ENCODE assay signal across 11 mouse cellular contexts in genomic region chr16:33588845-33589244, GRCm38 (mm10).
"Had no signal": no experiment of that assay in that cellular context is flagged by ENCODE, and none has a peak within 500 bp of the region (broad histone marks: within the 10 kb centered on the region; RNA-seq: fewer than 3 reads in every experiment).

No protein-coding gene starts in this region.

- H3K4me3 ChIP-seq: layer of hippocampus, adult 2 months; limb, embryonic 13.5 days; midbrain, embryonic 13.5 days; stomach, embryonic 15.5 days had no signal

- H3K9ac ChIP-seq: limb, embryonic 13.5 days; liver, embryonic 14.5 days; midbrain, embryonic 13.5 days; stomach, embryonic 15.5 days had no signal

- H3K27me3 ChIP-seq: limb, embryonic 13.5 days; midbrain, embryonic 13.5 days; stomach, embryonic 15.5 days had no signal

- DNase-seq: kidney, adult 18-20 months; kidney, postnatal 4 days; lung, adult 18-20 months; right cerebral cortex, postnatal 14 days; thymus, adult 2 months; thymus, postnatal 25 days had no signal

- H3K27ac ChIP-seq: layer of hippocampus, adult 2 months; liver, embryonic 14.5 days; midbrain, embryonic 13.5 days had no signal

- H3K36me3 ChIP-seq: limb, embryonic 13.5 days; midbrain, embryonic 13.5 days; stomach, embryonic 15.5 days had no signal

- H3K4me2 ChIP-seq: limb, embryonic 13.5 days; midbrain, embryonic 13.5 days; stomach, embryonic 15.5 days had no signal

- ATAC-seq: midbrain, embryonic 13.5 days had no signal

- H3K9me3 ChIP-seq: limb, embryonic 13.5 days; midbrain, embryonic 13.5 days; stomach, embryonic 15.5 days had no signal
